Mouse (Mus musculus): ENCODE measurements at regions not wholly inside any gene's neighbourhood (a gene's known extent, or its start where the extent isn't known, plus 50 kb on each side); places are given as distances from the start of the nearest gene placed in this dataset.

GRCm38 (mm10) chr10:126429502-126429901, 463.5 kb downstream of the Lrig3 start:
- TF ChIP-seq FLI1 (IDR thresholded peaks at IDR 0.05; ENCODE audit: low read length) (no peak), GATA1 (IDR thresholded peaks at IDR 0.05; ENCODE audit: borderline replicate concordance, low read length) (no peak)
- Histone ChIP-seq H3K27me3 (replicated peaks) (no peaks in the 10 kb centered on the region), H3K36me3 (replicated peaks; ENCODE audit: low read length) (no peaks in the 10 kb centered on the region), H3K4me1 (no peaks in the 10 kb centered on the region), H3K4me3 (replicated peaks) (no peak overlapping the region), H3K9me3 (peaks cover 57% of the 10 kb centered on the region)

- Histone ChIP-seq H3K4me1 (no peaks in the 10 kb centered on the region), H3K4me3 (replicated peaks) (no peak overlapping the region), H3K36me3 (replicated peaks; ENCODE audit: low read length) (no peaks in the 10 kb centered on the region), H3K27me3 (replicated peaks) (no peaks in the 10 kb centered on the region), H3K9me3 (peaks cover 68% of the 10 kb centered on the region)
- no peak for TF ChIP-seq GATA1 (IDR thresholded peaks at IDR 0.05; ENCODE audit: borderline replicate concordance, low read length)
Measured at GRCm38 (mm10) chr10:126422066-126422465, 456.1 kb downstream of the Lrig3 start.

GRCm38 (mm10) chr10:126413786-126414185, 447.8 kb downstream of the Lrig3 start:
- Histone ChIP-seq H3K4me1 (no peaks in the 10 kb centered on the region), H3K27me3 (replicated peaks) (no peaks in the 10 kb centered on the region), H3K9me3 (peaks cover 69% of the 10 kb centered on the region), H3K4me3 (replicated peaks) (no peak overlapping the region), H3K36me3 (replicated peaks; ENCODE audit: low read length) (no peaks in the 10 kb centered on the region)
- TF ChIP-seq GATA1 (IDR thresholded peaks at IDR 0.05; ENCODE audit: borderline replicate concordance, low read length) (no peak), FLI1 (IDR thresholded peaks at IDR 0.05; ENCODE audit: low read length) (no peak)

GRCm38 (mm10) chr10:126392235-126392634, 426.3 kb downstream of the Lrig3 start:
- Histone ChIP-seq H3K4me1 (no peaks in the 10 kb centered on the region), H3K36me3 (replicated peaks; ENCODE audit: low read length) (no peaks in the 10 kb centered on the region), H3K27me3 (replicated peaks) (no peaks in the 10 kb centered on the region), H3K9me3 (peaks cover 61% of the 10 kb centered on the region), H3K4me3 (replicated peaks) (no peak overlapping the region)
- TF ChIP-seq FLI1 (IDR thresholded peaks at IDR 0.05; ENCODE audit: low read length) (no peak), GATA1 (IDR thresholded peaks at IDR 0.05; ENCODE audit: borderline replicate concordance, low read length) (no peak)

GRCm38 (mm10) chr10:126391770-126392169, 425.8 kb downstream of the Lrig3 start:
- Histone ChIP-seq H3K4me3 (replicated peaks) (no peak overlapping the region), H3K27me3 (replicated peaks) (no peaks in the 10 kb centered on the region), H3K36me3 (replicated peaks; ENCODE audit: low read length) (no peaks in the 10 kb centered on the region), H3K9me3 (peaks cover 65% of the 10 kb centered on the region), H3K4me1 (no peaks in the 10 kb centered on the region)
- TF ChIP-seq GATA1 (IDR thresholded peaks at IDR 0.05; ENCODE audit: borderline replicate concordance, low read length): no peak
- no peak for TF ChIP-seq FLI1 (IDR thresholded peaks at IDR 0.05; ENCODE audit: low read length)

DNA sequence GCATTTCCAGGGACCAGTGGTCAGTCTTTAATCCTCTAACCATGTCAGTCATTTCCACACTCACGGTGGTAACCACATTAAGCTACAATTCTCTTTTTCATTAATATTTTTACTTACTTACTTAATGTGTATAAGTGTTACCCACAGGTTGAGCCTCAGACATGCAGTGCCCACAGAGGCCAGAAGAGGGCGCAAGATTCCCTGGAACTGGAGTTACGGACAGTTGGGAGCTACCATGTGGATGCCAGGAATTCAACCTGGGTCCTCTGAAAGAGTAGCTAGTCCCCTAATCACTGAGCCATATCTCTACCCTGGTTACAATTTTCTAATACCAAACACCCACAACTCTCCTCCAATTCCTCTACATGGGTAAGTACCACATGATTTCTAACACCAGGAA, 420.5 kb downstream of the Lrig3 start:
- TF ChIP-seq GATA1 (IDR thresholded peaks at IDR 0.05; ENCODE audit: borderline replicate concordance, low read length): no peak
- no peak for TF ChIP-seq FLI1 (IDR thresholded peaks at IDR 0.05; ENCODE audit: low read length)
- Histone ChIP-seq H3K27me3 (replicated peaks) (no peaks in the 10 kb centered on the region), H3K9me3 (peaks cover 66% of the 10 kb centered on the region), H3K36me3 (replicated peaks; ENCODE audit: low read length) (no peaks in the 10 kb centered on the region), H3K4me3 (replicated peaks) (no peak overlapping the region), H3K4me1 (no peaks in the 10 kb centered on the region)

DNA sequence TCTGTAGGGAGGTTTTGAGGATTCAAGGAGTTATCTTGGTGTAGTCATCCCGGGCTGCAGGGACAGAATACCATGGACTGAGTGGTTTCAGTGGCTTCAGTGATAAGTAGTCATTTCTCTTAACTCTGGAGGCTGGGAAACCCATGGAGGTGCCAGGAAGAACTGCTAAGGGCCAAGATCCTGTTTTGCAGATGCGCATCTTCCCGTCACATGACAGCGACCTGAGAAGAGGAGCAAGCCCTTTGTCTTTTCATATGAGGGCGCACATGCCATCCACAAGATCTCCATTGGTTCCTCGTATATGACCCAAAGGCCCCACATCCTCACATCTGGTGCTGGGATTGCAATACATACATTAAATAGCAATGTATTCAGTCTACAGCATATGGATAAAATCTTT, 419.7 kb downstream of the Lrig3 start:
- Histone ChIP-seq H3K4me3 (replicated peaks) (no peak overlapping the region), H3K27me3 (replicated peaks) (no peaks in the 10 kb centered on the region), H3K4me1 (no peaks in the 10 kb centered on the region), H3K36me3 (replicated peaks; ENCODE audit: low read length) (no peaks in the 10 kb centered on the region), H3K9me3 (peaks cover 66% of the 10 kb centered on the region)
- TF ChIP-seq GATA1 (IDR thresholded peaks at IDR 0.05; ENCODE audit: borderline replicate concordance, low read length): no peak
- TF ChIP-seq FLI1 (IDR thresholded peaks at IDR 0.05; ENCODE audit: low read length): no peak

GRCm38 (mm10) chr10:126380381-126380780, 414.4 kb downstream of the Lrig3 start:
- H3K36me3 ChIP-seq (replicated peaks; ENCODE audit: low read length): no peaks in the 10 kb centered on the region
- TF ChIP-seq GATA1 (IDR thresholded peaks at IDR 0.05; ENCODE audit: borderline replicate concordance, low read length): no peak
- TF ChIP-seq FLI1 (IDR thresholded peaks at IDR 0.05; ENCODE audit: low read length): no peak
- no peaks in the 10 kb centered on the region for H3K4me1 ChIP-seq
- peaks cover 49% of the 10 kb centered on the region for H3K9me3 ChIP-seq
- no peaks in the 10 kb centered on the region for H3K27me3 ChIP-seq (replicated peaks)
- no peak overlapping the region for H3K4me3 ChIP-seq (replicated peaks)

DNA sequence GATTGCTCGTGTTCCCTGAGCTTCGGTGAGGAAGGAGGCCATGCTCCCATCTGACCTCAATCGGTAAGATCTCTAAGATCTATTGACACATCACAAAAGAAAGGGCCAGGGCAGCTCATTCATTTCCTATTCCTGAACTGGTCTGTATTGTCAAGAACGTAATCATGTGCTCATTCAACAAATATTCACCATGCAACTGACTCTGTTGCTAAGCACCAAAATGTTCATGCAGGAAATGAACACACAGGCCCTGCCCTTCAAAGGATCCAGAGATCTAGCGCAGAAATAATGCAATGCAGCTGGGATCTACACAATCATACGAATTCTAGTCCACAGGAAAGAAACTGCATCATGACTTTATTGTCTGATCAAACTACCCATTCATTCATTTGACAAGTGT, 413.3 kb downstream of the Lrig3 start:
- TF ChIP-seq GATA1 (IDR thresholded peaks at IDR 0.05; ENCODE audit: borderline replicate concordance, low read length) (no peak), FLI1 (IDR thresholded peaks at IDR 0.05; ENCODE audit: low read length) (no peak)
- Histone ChIP-seq H3K27me3 (replicated peaks) (no peaks in the 10 kb centered on the region), H3K4me1 (no peaks in the 10 kb centered on the region), H3K9me3 (peaks cover 45% of the 10 kb centered on the region), H3K36me3 (replicated peaks; ENCODE audit: low read length) (no peaks in the 10 kb centered on the region), H3K4me3 (replicated peaks) (no peak overlapping the region)

DNA sequence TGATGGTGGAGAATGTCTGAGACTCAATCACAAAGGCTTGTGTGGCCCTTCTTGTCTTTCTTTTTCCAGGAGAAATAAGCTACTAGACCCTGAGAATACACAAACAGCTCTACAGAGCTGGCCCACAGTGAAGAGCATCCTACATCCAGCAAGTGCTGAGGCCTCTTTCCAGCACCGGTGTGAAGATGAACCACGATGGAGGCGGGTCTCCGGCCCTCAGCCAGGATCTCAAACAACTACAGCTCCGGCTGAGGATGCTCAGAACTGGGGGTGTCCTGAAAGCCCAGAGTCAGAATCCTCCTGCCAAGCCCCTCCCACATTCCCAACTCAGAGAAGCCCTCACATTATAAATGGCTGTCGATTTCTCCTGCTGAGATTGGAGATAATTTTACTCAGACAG, 407.9 kb downstream of the Lrig3 start:
- no peak for TF ChIP-seq FLI1 (IDR thresholded peaks at IDR 0.05; ENCODE audit: low read length)
- H3K36me3 ChIP-seq (replicated peaks; ENCODE audit: low read length): no peaks in the 10 kb centered on the region
- no peaks in the 10 kb centered on the region for H3K27me3 ChIP-seq (replicated peaks)
- H3K4me1 ChIP-seq: no peaks in the 10 kb centered on the region
- H3K9me3 ChIP-seq: peaks cover 59% of the 10 kb centered on the region
- H3K4me3 ChIP-seq (replicated peaks): no peak overlapping the region

DNA sequence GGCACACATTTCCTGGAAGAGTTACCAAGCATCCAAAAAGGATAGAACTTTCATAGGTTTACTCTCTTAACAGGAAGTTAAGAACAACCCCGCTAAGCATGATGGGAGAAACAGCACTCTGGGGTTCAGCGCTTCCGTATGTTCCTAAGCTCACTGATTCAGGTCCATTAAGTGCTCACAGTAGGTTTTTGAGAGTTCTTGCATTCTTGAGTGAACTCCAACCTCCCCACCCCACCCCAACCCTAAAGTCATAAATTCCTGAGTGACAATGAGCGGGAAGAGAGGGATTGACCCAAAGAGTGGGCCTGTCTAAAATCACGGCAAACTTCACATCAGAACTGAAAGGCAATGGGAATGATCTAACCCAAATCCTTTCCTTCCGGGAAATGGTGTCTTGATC, 405.9 kb downstream of the Lrig3 start:
- Histone ChIP-seq H3K9me3 (peaks cover 62% of the 10 kb centered on the region), H3K27me3 (replicated peaks) (no peaks in the 10 kb centered on the region), H3K4me1 (no peaks in the 10 kb centered on the region), H3K36me3 (replicated peaks; ENCODE audit: low read length) (no peaks in the 10 kb centered on the region), H3K4me3 (replicated peaks) (no peak overlapping the region)
- TF ChIP-seq FLI1 (IDR thresholded peaks at IDR 0.05; ENCODE audit: low read length) (no peak), GATA1 (IDR thresholded peaks at IDR 0.05; ENCODE audit: borderline replicate concordance, low read length) (no peak)

All from megakaryocyte, embryonic 14.5 days (primary cell).